Mouse (Mus musculus): ENCODE data around the gene Olfr676.
"Not testable (repeated sequence)": the region's sequence is repeated elsewhere in the genome, so short reads cannot be mapped to it uniquely, and the experiment has no call there.

The Olfr676 gene

GRCm38 (mm10) chr7:105032398-105032797 is at the start of gene Olfr676:
TSS of gene Olfr676 (plus strand) at chr7:105032698.
- DNase-seq (ENCODE audit: low read depth, low spot score), result no peak

GRCm38 (mm10) chr7:105001929-105002328 is 30.6 kb upstream of the Olfr676 start, which contains the start of gene Olfr672:
TSS of gene Olfr672 (minus strand) at chr7:105002029.
- no peak for DNase-seq (ENCODE audit: low read depth, low spot score)

GRCm38 (mm10) chr7:105022530-105022929 is 10.0 kb upstream of the Olfr676 start:
- DNase-seq (ENCODE audit: low read depth, low spot score), result no peak

GRCm38 (mm10) chr7:105028360-105028759 is 4.1 kb upstream of the Olfr676 start, which contains the start of gene Olfr675:
TSS of gene Olfr675 (minus strand) at chr7:105028460.
- no peak for DNase-seq (ENCODE audit: low read depth, low spot score)

- DNase-seq (ENCODE audit: low read depth, low spot score), result not testable (repeated sequence)
Observed at GRCm38 (mm10) chr7:105033836-105034235, 1.3 kb downstream of the Olfr676 start.

GRCm38 (mm10) chr7:105058951-105059350 is 26.5 kb downstream of the Olfr676 start:
- DNase-seq (ENCODE audit: low read depth, low spot score), result no peak

- no peak for DNase-seq (ENCODE audit: low read depth, low spot score)
Observed at GRCm38 (mm10) chr7:105064175-105064574, 31.7 kb downstream of the Olfr676 start, which contains the start of gene Olfr678. TSS of gene Olfr678 (plus strand) at chr7:105064475.

- DNase-seq (ENCODE audit: low read depth, low spot score), result no peak
Observed at GRCm38 (mm10) chr7:105080905-105081304, 48.4 kb downstream of the Olfr676 start, which contains the start of gene Olfr679. TSS of gene Olfr679 (plus strand) at chr7:105081205.

All from telencephalon, adult 2 months (tissue).